Mouse (Mus musculus) liver, embryonic 14.5 days (tissue): ENCODE data around the gene Myt1l.
A peak's percentile ranks its signal among the peaks of the same experiment; 100 is the strongest.

Experiments used
- CTCF ChIP-seq: IDR thresholded peaks from 2 replicates; pipeline ENCODE4 v1.5.1; 2016; ENCODE audit warnings: antibody characterized with exemption, low read depth, control low read depth
- EP300 ChIP-seq: IDR thresholded peaks from 2 replicates; pipeline ENCODE4 v1.6.1; 2016; ENCODE audit warnings: antibody characterized with exemption, low read depth

DNA sequence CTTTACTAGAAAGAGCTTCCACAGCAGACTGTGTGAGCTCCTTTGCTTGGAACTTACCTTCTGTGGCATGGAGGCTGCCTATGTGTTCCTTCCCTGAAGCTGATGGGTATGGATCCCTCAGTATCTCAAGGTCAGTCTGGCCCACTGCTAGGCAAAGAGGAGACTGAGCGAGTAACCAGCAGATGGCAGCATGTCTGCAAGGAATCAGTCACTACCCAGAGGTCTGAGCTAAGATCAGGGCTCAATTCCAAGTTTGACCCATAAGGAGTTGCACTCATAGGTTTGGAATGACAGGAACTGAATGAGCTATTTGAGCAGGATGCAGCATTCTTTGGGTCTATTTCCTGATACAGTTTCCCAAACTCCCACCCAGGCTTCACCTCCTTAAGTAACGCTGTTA is 378.9 kb downstream of the Myt1l start:
- peak; percentile 43 for TF ChIP-seq CTCF
- TF ChIP-seq EP300, result no peak
